Mouse (Mus musculus): ENCODE results near the gene Pip5kl1.

- TF ChIP-seq POLR2A (IDR thresholded peaks at IDR 0.05; ENCODE audit: control insufficient read depth, low read depth, low read length) (no peak), CTCF (IDR thresholded peaks at IDR 0.05; ENCODE audit: control insufficient read depth, insufficient read depth, insufficient replicate concordance, low read depth, low read length) (no peak)
Measured at GRCm38 (mm10) chr2:32599409-32599808, 24.8 kb downstream of the Pip5kl1 start, which contains the start of gene St6galnac6.
